Mouse (Mus musculus) forebrain, embryonic 15.5 days (tissue): Measurements from ENCODE around the gene Elmo3. TPM values are rescaled to one million over a fixed set of nuclear protein-coding genes. Genes with fewer than 3 reads are reported as not detected.

ENCODE experiments used
- ATAC-seq: fragments of 200-750 bp; cut with Nextera tagmentation; replicated peaks from 2 replicates; pipeline ENCODE4 v1.8.0; 2017; ENCODE audit warnings: mild to moderate bottlenecking, moderate TSS enrichment, moderate library complexity
- H3K27ac ChIP-seq: fragments of 300-500 bp; sonication (generic); replicated peaks from 2 replicates; pipeline ENCODE4 v1.5.1; 2015; ENCODE audit warnings: mild to moderate bottlenecking, inconsistent platforms
- H3K27me3 ChIP-seq: fragments of 300-500 bp; sonication (generic); 2 replicates; pipeline ENCODE4 v1.6.1; 2015; ENCODE audit warnings: inconsistent platforms
- H3K36me3 ChIP-seq: fragments of 300-500 bp; sonication (generic); 2 replicates; pipeline ENCODE4 v1.6.1; 2015; ENCODE audit warnings: mild to moderate bottlenecking, inconsistent platforms
- H3K4me1 ChIP-seq: fragments of 300-500 bp; sonication (generic); 2 replicates; pipeline ENCODE4 v1.6.1; 2015; ENCODE audit warnings: inconsistent platforms
- H3K4me2 ChIP-seq: fragments of 300-500 bp; sonication (generic); replicated peaks from 2 replicates; pipeline ENCODE4 v1.6.1; 2015; ENCODE audit warnings: mild to moderate bottlenecking, inconsistent platforms
- H3K4me3 ChIP-seq: fragments of 300-500 bp; sonication (generic); 2 replicates; pipeline ENCODE4 v1.5.1; 2015; ENCODE audit warnings: mild to moderate bottlenecking, inconsistent platforms
- H3K9ac ChIP-seq: fragments of 300-500 bp; sonication (generic); replicated peaks from 2 replicates; pipeline ENCODE4 v1.6.1; 2015; ENCODE audit warnings: mild to moderate bottlenecking, inconsistent platforms
- H3K9me3 ChIP-seq: fragments of 300-500 bp; sonication (generic); 2 replicates; pipeline ENCODE4 v1.6.1; 2016; ENCODE audit warnings: inconsistent platforms
- WGBS: fragments of 180-500 bp; shearing (Covaris S2); methylation state at CpG from one replicate; pipeline ENCODE4 v1.1.7; 2015; ENCODE audit warnings: mixed read lengths; 5-methylcytosine and 5-hydroxymethylcytosine counted together
- polyA plus RNA-seq: library from polyadenylated mRNA; unstranded; fragments of >200 nt; fragmentation: Nextera tagmentation; extraction: Ambion mirVana; gene quantifications from 2 replicates; pipeline ENCODE4 v1.2.1, GENCODE M21; 2015

Elmo3 gene
- polyA plus RNA-seq, 1 experiment from 2014 or later = 0.98 TPM

DNA sequence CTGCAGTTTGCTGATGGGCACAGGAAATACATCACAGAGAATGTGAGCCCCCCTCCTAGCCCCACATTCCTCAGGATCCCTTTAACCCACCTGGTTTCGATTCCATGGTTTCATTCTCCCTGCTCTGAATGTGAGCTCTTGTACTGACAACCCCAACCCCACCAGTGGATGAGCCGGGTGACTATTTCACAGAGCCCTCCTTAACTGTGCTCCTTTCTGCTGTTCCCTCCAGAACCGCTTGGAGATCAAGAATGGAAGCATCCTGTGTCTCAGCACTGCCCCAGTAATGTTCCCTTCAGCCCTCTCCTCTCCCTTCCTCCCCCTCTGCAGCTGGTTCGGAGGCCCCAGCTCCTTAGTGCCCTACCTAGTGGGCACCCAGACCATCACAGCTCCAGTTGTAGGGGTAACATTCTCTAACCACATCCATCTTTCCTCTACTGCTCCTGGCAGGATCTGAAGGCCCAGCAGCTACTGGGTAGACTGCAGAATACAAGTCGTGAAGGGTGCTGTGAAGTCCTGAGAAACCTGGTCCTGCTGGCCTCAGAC lies 818 bp downstream of the Elmo3 start:
- 0 out of 2 replicates have a peak, but pooled peaks have one; percentile 11 for ATAC-seq
- 70% methylated on average over 5 of the region's 5 CpGs for WGBS
- peaks cover 43% of the 10 kb centered on the region for H3K36me3 ChIP-seq

GRCm38 (mm10) chr8:105307670-105308069 lies 2.3 kb downstream of the Elmo3 start:
- Histone ChIP-seq H3K9me3 (no peaks in the 10 kb centered on the region), H3K4me3 (no peak overlapping the region), H3K36me3 (peaks cover 39% of the 10 kb centered on the region), H3K9ac (no peak overlapping the region), H3K27me3 (no peaks in the 10 kb centered on the region), H3K27ac (no peak overlapping the region), H3K4me1 (peaks cover 14% of the 10 kb centered on the region), H3K4me2 (no peak overlapping the region)
- no peak for ATAC-seq
- 95% methylated on average over 13 of the region's 13 CpGs for WGBS

More for the DNA sequence above, 818 bp downstream of the Elmo3 start:
- H3K9ac ChIP-seq = no peak overlapping the region
- no peaks in the 10 kb centered on the region for H3K27me3 ChIP-seq
- 0 out of 2 replicates have a peak overlapping the region, but pooled peaks have one; percentile 23 for H3K4me2 ChIP-seq
- no peak overlapping the region for H3K27ac ChIP-seq
- H3K9me3 ChIP-seq = no peaks in the 10 kb centered on the region
- no peak overlapping the region for H3K4me3 ChIP-seq
- H3K4me1 ChIP-seq = peaks cover 14% of the 10 kb centered on the region

DNA sequence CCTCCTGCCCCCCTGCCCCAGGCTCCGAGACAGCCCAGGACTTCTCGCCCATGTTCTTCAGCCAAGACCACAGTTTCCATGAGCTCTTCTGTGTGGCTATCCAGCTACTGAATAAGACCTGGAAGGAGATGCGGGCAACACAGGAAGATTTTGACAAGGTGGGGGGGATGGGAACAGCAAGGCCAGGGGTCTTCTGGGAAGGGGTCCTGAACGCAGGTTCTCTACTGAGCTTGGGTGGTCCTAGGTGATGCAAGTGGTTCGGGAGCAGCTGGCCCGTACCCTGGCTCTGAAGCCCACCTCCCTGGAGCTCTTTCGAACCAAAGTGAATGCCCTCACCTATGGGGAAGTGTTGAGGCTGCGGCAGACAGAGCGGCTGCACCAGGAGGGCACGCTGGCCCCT lies 3.0 kb downstream of the Elmo3 start:
- WGBS = 91% methylated on average over 10 of the region's 10 CpGs
- H3K27me3 ChIP-seq = no peaks in the 10 kb centered on the region
- no peak for ATAC-seq
- no peak overlapping the region for H3K4me2 ChIP-seq
- peaks cover 14% of the 10 kb centered on the region for H3K4me1 ChIP-seq
- H3K9ac ChIP-seq = no peak overlapping the region
- H3K27ac ChIP-seq = no peak overlapping the region
- H3K36me3 ChIP-seq = peaks cover 37% of the 10 kb centered on the region
- no peaks in the 10 kb centered on the region for H3K9me3 ChIP-seq
- H3K4me3 ChIP-seq = no peak overlapping the region

DNA sequence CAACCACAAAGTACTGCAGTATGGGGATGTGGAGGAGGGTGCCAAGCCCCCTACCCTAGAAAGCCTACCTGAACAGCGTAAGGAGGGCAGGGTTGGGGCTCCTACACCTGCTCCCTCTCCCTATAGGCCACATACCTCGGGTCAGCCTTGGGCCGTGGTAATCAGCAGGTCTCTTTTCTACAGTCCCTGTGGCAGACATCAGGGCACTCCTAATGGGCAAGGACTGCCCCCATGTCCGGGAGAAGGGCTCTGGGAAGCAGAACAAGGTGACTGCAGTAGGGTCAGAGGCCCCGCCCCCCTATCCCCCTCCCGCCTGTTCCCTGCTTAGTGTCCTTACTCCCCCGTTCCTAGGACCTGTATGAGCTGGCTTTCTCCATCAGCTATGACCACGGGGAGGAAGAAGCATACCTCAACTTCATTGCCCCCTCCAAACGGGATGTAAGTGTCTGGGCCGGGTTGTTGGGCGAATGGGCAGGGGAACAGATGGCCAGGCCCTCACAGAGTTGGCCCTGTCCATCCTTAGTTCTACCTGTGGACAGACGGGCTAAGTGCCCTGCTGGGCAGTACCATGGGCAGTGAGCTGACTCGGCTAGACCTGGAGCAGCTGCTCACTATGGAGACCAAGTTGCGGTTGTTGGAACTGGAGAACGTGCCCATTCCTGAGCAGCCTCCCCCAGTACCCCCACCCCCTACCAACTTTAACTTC lies 3.9 kb downstream of the Elmo3 start:
- WGBS = 77% methylated on average over 15 of the region's 15 CpGs

DNA sequence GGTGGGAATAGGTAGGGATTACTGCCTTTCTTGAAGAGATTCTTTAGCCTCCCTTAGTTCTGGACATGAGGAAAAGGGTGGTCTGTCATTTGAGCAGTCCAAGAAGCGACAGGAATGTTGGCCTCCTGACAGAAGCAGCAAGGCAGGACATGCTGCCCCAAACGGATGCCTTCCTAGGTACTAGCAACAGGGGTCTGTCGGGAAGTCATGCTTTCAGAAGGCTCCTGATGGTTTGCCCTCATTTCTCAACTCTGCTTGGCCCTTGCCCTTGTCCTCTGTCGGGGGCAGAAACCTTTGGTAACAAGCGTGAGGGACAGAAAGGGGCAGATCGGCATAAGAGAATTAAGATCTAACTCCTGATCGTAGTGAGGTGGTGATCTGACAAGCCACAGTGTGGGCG lies 4.7 kb downstream of the Elmo3 start:
- H3K9me3 ChIP-seq = no peaks in the 10 kb centered on the region
- no peak for ATAC-seq
- H3K27me3 ChIP-seq = no peaks in the 10 kb centered on the region
- 86% methylated on average over 8 of the region's 8 CpGs for WGBS
- no peak overlapping the region for H3K9ac ChIP-seq
- peaks cover 40% of the 10 kb centered on the region; the same call in 1 of the 2 replicates for H3K36me3 ChIP-seq
- H3K4me2 ChIP-seq = no peak overlapping the region
- peaks cover 10% of the 10 kb centered on the region for H3K4me1 ChIP-seq
- H3K4me3 ChIP-seq = no peak overlapping the region
- H3K27ac ChIP-seq = no peak overlapping the region

More for the DNA sequence above, 3.9 kb downstream of the Elmo3 start:
- H3K27ac ChIP-seq = no peak overlapping the region
- H3K4me3 ChIP-seq = no peak overlapping the region
- H3K9me3 ChIP-seq = no peaks in the 10 kb centered on the region
- no peaks in the 10 kb centered on the region for H3K27me3 ChIP-seq
- H3K4me1 ChIP-seq = peaks cover 14% of the 10 kb centered on the region
- ATAC-seq = no peak
- H3K4me2 ChIP-seq = no peak overlapping the region
- no peak overlapping the region for H3K9ac ChIP-seq
- peaks cover 40% of the 10 kb centered on the region for H3K36me3 ChIP-seq

- peaks cover 51% of the 10 kb centered on the region; the same call in 1 of the 2 replicates for H3K36me3 ChIP-seq
- no peak for ATAC-seq
- no peaks in the 10 kb centered on the region for H3K27me3 ChIP-seq
- H3K9me3 ChIP-seq = no peaks in the 10 kb centered on the region
- no peak overlapping the region for H3K9ac ChIP-seq
- 92% methylated on average over 1 of the region's 1 CpGs for WGBS
- no peak overlapping the region for H3K27ac ChIP-seq
- H3K4me1 ChIP-seq = no peaks in the 10 kb centered on the region
- H3K4me3 ChIP-seq = no peak overlapping the region
- H3K4me2 ChIP-seq = no peak overlapping the region
Observed at GRCm38 (mm10) chr8:105311718-105312117, 6.3 kb downstream of the Elmo3 start.

DNA sequence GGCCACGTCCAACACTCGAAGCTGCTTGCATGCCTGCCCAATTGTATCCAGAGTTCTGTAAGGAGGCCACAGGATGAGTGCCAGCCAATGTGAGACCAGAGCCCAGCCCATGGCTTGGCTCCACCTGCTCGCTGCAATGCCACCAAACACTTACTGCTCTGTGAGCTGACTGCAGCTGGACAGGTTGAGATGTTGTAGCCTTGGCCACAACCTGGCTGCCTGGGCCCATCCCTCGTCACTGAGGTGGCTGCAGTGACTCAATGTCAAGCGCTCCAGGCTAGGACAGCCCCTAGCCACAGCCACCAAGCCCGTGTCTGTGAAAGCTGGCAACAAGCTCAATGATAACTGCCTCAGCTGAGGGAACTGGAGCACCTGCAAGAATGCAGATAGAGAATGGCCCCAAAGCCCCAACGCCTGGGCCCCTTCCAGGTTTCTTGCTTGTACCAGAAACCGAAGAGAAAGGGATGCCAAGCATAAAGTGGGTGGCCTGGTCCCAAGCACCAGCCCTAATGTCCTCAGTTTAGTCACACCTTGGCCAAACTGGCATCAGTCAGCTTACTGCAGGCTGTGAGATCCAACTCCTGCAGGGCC lies 7.6 kb downstream of the Elmo3 start:
- no peak for ATAC-seq
- H3K36me3 ChIP-seq = peaks cover 47% of the 10 kb centered on the region; the same call in 1 of the 2 replicates
- 93% methylated on average over 8 of the region's 8 CpGs for WGBS

DNA sequence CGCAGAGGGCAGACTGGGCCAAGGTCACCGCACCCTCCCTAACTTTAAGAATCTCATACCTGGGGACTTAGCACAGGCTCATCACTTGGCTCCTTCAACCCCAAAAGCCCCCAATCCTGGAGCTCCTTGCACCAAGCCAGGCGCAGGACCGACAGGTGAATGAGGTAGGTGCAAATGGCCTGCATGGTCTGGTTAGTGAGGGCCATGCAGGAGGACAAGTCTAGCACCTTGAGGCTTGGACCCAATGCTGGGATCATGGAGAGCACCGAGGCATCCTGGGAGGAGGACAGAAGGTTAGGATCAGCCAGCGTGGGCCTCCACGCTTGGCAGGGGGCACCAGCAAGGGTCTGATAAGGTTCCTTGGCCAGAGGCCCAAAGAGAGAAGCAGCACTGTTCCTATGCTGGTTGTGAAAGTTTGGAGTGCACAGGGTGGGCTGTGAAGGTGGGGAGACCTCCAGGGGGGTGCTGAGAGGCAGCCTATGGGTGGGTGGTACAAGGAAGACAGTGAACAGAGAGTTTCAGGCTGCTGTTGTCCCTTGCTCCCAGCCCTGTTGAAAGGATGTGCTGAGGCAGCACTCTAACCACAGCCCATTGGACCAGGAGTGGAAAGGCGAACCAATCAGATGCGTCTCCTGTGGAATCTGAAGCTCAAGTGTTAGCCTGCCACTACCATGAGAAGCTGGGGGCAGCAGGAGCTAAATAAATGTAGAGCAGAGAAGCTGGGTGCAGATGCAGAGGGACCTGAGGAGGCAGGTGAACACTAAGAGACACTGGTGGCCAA lies 8.4 kb downstream of the Elmo3 start:
- Histone ChIP-seq H3K9ac (no peak overlapping the region), H3K4me2 (no peak overlapping the region), H3K27me3 (no peaks in the 10 kb centered on the region), H3K36me3 (peaks cover 43% of the 10 kb centered on the region; the same call in 1 of the 2 replicates), H3K4me3 (no peak overlapping the region), H3K4me1 (no peaks in the 10 kb centered on the region), H3K9me3 (no peaks in the 10 kb centered on the region), H3K27ac (no peak overlapping the region)
- no peak for ATAC-seq
- 81% methylated on average over 9 of the region's 9 CpGs for WGBS

More for the DNA sequence above, 7.6 kb downstream of the Elmo3 start:
- Histone ChIP-seq H3K27me3 (no peaks in the 10 kb centered on the region), H3K9me3 (no peaks in the 10 kb centered on the region), H3K9ac (no peak overlapping the region), H3K27ac (no peak overlapping the region), H3K4me3 (no peak overlapping the region), H3K4me2 (no peak overlapping the region), H3K4me1 (no peaks in the 10 kb centered on the region)

DNA sequence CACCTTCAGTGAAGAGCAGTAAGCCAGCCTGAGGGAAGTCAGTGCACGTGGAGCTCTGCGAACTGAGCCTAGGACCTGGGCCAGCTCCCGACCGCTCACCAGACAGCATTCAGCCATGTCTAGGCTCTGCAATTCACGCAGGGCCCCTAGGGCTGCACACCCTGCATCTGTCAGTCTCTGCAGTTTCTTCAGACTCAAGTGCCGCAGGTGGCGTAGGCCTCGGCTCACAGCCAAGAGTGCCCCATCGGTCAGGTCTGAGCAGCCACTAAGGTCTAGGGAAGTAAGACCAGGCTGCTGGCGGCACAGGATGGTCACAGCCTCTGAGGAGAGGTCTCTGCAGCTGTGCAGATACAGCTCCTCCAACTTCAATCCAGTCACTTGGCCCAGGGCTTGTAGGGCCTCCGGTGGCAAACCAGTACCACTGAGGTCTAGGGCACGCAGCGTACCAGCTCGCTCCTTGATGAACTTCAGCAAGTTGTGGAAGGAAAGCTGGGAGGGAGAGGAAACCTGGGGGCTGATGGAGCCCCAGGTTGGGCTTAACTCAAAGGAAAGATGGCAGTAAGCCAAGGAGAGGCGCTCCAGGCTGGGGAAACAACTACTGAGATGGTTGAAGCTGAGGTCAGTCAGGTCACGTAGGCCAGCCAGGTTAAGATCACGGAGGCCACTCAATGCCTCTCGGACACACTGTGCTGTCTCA lies 9.8 kb downstream of the Elmo3 start:
- H3K4me1 ChIP-seq = no peaks in the 10 kb centered on the region
- H3K36me3 ChIP-seq = peaks cover 47% of the 10 kb centered on the region; the same call in 1 of the 2 replicates
- no peak overlapping the region for H3K27ac ChIP-seq
- no peak overlapping the region for H3K4me3 ChIP-seq
- no peaks in the 10 kb centered on the region for H3K27me3 ChIP-seq
- 94% methylated on average over 18 of the region's 18 CpGs for WGBS
- no peak overlapping the region for H3K4me2 ChIP-seq
- no peak overlapping the region for H3K9ac ChIP-seq
- ATAC-seq = no peak; the same call in 1 of the 2 replicates
- H3K9me3 ChIP-seq = no peaks in the 10 kb centered on the region

- no peak overlapping the region for H3K27ac ChIP-seq
- no peak overlapping the region for H3K4me2 ChIP-seq
- peaks cover 38% of the 10 kb centered on the region; the same call in 1 of the 2 replicates for H3K36me3 ChIP-seq
- no peak overlapping the region for H3K9ac ChIP-seq
- H3K4me1 ChIP-seq = no peaks in the 10 kb centered on the region
- H3K9me3 ChIP-seq = no peaks in the 10 kb centered on the region
- WGBS = 74% methylated on average over 4 of the region's 4 CpGs
- no peaks in the 10 kb centered on the region for H3K27me3 ChIP-seq
- ATAC-seq = no peak
- H3K4me3 ChIP-seq = no peak overlapping the region
Observed at GRCm38 (mm10) chr8:105317941-105318340, 12.5 kb downstream of the Elmo3 start.

DNA sequence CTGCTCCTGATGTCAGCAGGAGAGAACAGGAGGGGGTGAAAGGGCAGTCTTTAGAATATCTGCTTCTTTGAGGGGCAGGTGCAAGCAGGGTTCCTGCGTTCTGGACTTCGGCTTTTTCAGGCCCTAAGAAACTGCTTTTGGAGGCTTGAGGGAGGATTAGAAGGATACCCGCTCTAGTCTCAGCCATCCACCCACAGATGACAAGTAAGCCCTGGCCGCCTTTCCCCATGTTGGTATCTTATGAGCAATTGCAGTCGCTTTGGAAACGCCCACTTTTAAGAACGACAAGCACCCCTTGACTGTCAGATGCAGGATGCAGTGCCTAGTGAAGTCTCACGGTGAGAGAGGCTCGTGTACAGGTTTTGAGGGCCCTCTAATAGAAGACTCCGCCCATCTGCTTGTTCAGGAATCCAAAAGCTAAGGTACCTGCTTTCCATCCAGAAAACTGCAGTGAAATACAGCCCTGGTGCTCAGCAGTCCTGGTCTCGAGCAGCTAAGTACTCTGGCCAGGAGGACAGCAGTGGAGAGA lies 13.3 kb downstream of the Elmo3 start:
- no peak overlapping the region for H3K27ac ChIP-seq
- no peak overlapping the region for H3K4me2 ChIP-seq
- H3K4me1 ChIP-seq = no peaks in the 10 kb centered on the region
- H3K27me3 ChIP-seq = no peaks in the 10 kb centered on the region
- H3K9me3 ChIP-seq = no peaks in the 10 kb centered on the region
- ATAC-seq = no peak
- peaks cover 34% of the 10 kb centered on the region; the same call in 1 of the 2 replicates for H3K36me3 ChIP-seq
- no peak overlapping the region for H3K4me3 ChIP-seq
- 79% methylated on average over 11 of the region's 11 CpGs for WGBS
- H3K9ac ChIP-seq = no peak overlapping the region
